Mouse (Mus musculus) neural tube, embryonic 14.5 days (tissue): ENCODE measurements at regions not wholly inside any gene's neighbourhood (a gene's known extent, or its start where the extent isn't known, plus 50 kb on each side); places are given as distances from the start of the nearest gene placed in this dataset.

Experiments used
- ATAC-seq: fragments of 200-750 bp; cut with Nextera tagmentation; 2 replicates; pipeline ENCODE4 v1.8.0; 2017; ENCODE audit warnings: low read depth, mild to moderate bottlenecking, moderate TSS enrichment, moderate library complexity
- H3K27ac ChIP-seq: fragments of 300-500 bp; sonication (generic); 2 replicates; pipeline ENCODE4 v1.5.1; 2014; ENCODE audit warnings: low read depth, mild to moderate bottlenecking, control low read depth, low read length, moderate library complexity, mixed read lengths
- H3K27me3 ChIP-seq: fragments of 300-500 bp; sonication (generic); 2 replicates; pipeline ENCODE4 v1.6.1; 2014; ENCODE audit warnings: low read length; ENCODE audit not compliant: control insufficient read depth, insufficient read depth
- H3K36me3 ChIP-seq: fragments of 300-500 bp; sonication (generic); 2 replicates; pipeline ENCODE4 v1.6.1; 2014; ENCODE audit warnings: low read length, mixed read lengths; ENCODE audit not compliant: control insufficient read depth, insufficient read depth
- H3K4me1 ChIP-seq: fragments of 300-500 bp; sonication (generic); 2 replicates; pipeline ENCODE4 v1.6.1; 2014; ENCODE audit warnings: low read length; ENCODE audit not compliant: control insufficient read depth, insufficient read depth
- H3K4me2 ChIP-seq: fragments of 300-500 bp; sonication (generic); 2 replicates; pipeline ENCODE4 v1.6.1; 2014; ENCODE audit warnings: mild to moderate bottlenecking, low read depth, low read length, control low read depth
- H3K4me3 ChIP-seq: fragments of 300-500 bp; sonication (generic); 2 replicates; pipeline ENCODE4 v1.5.1; 2014; ENCODE audit warnings: low read depth, low read length, control low read depth, mixed read lengths
- H3K9ac ChIP-seq: fragments of 300-500 bp; sonication (generic); replicated peaks from 2 replicates; pipeline ENCODE4 v1.6.1; 2014; ENCODE audit warnings: low read depth, mild to moderate bottlenecking, control low read depth, low read length, mixed read lengths
- H3K9me3 ChIP-seq: fragments of 300-500 bp; sonication (generic); 2 replicates; pipeline ENCODE4 v1.6.1; 2016; ENCODE audit warnings: low read length; ENCODE audit not compliant: control insufficient read depth
- WGBS: fragments of 180-500 bp; shearing (Covaris S2); extraction: QIAGEN DNeasy Blood & Tissue Kit; methylation state at CpG from one replicate; pipeline ENCODE4 v1.1.7; 2014; 5-methylcytosine and 5-hydroxymethylcytosine counted together

GRCm38 (mm10) chr3:151117583-151118041, 320.1 kb upstream of the Adgrl4 start:
- WGBS: 44% methylated on average over 3 of the region's 3 CpGs
- H3K4me2 ChIP-seq: no peak overlapping the region

DNA sequence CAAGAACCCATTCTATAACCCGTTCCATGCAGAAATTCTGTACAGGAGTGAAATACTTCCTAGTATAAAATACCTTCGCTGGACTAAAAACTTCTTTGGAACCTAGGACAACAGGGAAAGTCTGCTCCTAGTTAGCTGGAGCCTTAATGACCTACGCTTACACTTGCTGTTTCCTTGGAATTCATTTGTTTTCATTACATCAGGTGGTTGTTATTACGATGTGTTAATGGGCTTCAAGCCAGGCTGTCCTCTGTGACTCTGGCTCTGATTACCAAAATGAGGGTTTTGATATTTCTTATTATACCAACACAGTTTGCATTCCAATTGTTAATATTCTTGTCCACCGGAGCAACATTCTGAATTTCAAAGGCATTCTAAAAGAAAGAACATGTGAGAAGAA, 313.6 kb upstream of the Adgrl4 start:
- Histone ChIP-seq H3K27ac (no peak overlapping the region), H3K4me3 (no peak overlapping the region), H3K4me2 (no peak overlapping the region), H3K4me1 (no peaks in the 10 kb centered on the region), H3K9me3 (no peaks in the 10 kb centered on the region), H3K9ac (no peak overlapping the region), H3K36me3 (no peaks in the 10 kb centered on the region), H3K27me3 (no peaks in the 10 kb centered on the region)
- no peak for ATAC-seq
- WGBS: 71% methylated on average over 5 of the region's 5 CpGs

More at GRCm38 (mm10) chr3:151117583-151118041, 320.1 kb upstream of the Adgrl4 start:
- Histone ChIP-seq H3K36me3 (no peaks in the 10 kb centered on the region), H3K9ac (no peak overlapping the region), H3K4me1 (no peaks in the 10 kb centered on the region), H3K4me3 (no peak overlapping the region), H3K27me3 (no peaks in the 10 kb centered on the region), H3K27ac (no peak overlapping the region), H3K9me3 (no peaks in the 10 kb centered on the region)
- no peak for ATAC-seq

- H3K27me3 ChIP-seq: no peaks in the 10 kb centered on the region
- H3K27ac ChIP-seq: no peak overlapping the region
- H3K36me3 ChIP-seq: no peaks in the 10 kb centered on the region
- WGBS: 91% methylated on average over 2 of the region's 2 CpGs
- H3K4me2 ChIP-seq: no peak overlapping the region
- ATAC-seq: no peak
- no peak overlapping the region for H3K4me3 ChIP-seq
- no peaks in the 10 kb centered on the region for H3K9me3 ChIP-seq
- no peaks in the 10 kb centered on the region for H3K4me1 ChIP-seq
- H3K9ac ChIP-seq: no peak overlapping the region
These were observed 290.8 kb upstream of the Adgrl4 start for GRCm38 (mm10) chr3:151146889-151147288.

GRCm38 (mm10) chr3:151153340-151153739, 284.3 kb upstream of the Adgrl4 start:
- WGBS: 40% methylated on average over 4 of the region's 4 CpGs
- Histone ChIP-seq H3K4me3 (no peak overlapping the region), H3K4me1 (no peaks in the 10 kb centered on the region), H3K9ac (no peak overlapping the region), H3K4me2 (no peak overlapping the region), H3K27me3 (no peaks in the 10 kb centered on the region), H3K27ac (no peak overlapping the region), H3K36me3 (no peaks in the 10 kb centered on the region), H3K9me3 (no peaks in the 10 kb centered on the region)
- ATAC-seq: peak; percentile 74; the same call in 1 of the 2 replicates

DNA sequence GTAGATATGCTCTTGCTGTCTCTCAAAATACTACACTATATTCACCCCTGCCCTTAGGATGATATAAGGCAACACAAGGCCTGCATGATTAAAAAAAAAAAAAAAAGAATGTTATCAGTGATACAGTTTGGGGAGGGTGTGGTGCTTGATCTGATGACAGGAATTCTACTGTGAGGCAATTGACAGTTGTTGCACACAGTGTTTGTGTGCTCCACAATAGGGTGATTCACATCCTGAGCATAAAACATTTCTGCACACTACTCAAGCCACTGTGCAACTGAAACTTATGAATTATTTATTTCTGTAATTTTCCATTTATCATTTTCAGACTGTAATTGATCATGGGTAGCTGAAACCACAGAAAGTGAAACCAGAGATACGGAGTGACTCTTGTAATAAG, 277.2 kb upstream of the Adgrl4 start:
- H3K9ac ChIP-seq: no peak overlapping the region
- H3K4me2 ChIP-seq: no peak overlapping the region
- no peaks in the 10 kb centered on the region for H3K9me3 ChIP-seq
- H3K27me3 ChIP-seq: no peaks in the 10 kb centered on the region
- 63% methylated on average over 1 of the region's 1 CpGs for WGBS
- H3K4me3 ChIP-seq: no peak overlapping the region
- H3K27ac ChIP-seq: no peak overlapping the region
- ATAC-seq: peak; percentile 41; the same call in 1 of the 2 replicates
- H3K36me3 ChIP-seq: no peaks in the 10 kb centered on the region
- no peaks in the 10 kb centered on the region for H3K4me1 ChIP-seq

- H3K4me3 ChIP-seq: no peak overlapping the region
- H3K4me1 ChIP-seq: no peaks in the 10 kb centered on the region
- no peak for ATAC-seq
- H3K9ac ChIP-seq: no peak overlapping the region
- 48% methylated on average over 2 of the region's 2 CpGs for WGBS
- no peak overlapping the region for H3K4me2 ChIP-seq
- no peak overlapping the region for H3K27ac ChIP-seq
- no peaks in the 10 kb centered on the region for H3K36me3 ChIP-seq
- no peaks in the 10 kb centered on the region for H3K27me3 ChIP-seq
- no peaks in the 10 kb centered on the region for H3K9me3 ChIP-seq
These were observed 255.6 kb upstream of the Adgrl4 start for GRCm38 (mm10) chr3:151182132-151182531.

DNA sequence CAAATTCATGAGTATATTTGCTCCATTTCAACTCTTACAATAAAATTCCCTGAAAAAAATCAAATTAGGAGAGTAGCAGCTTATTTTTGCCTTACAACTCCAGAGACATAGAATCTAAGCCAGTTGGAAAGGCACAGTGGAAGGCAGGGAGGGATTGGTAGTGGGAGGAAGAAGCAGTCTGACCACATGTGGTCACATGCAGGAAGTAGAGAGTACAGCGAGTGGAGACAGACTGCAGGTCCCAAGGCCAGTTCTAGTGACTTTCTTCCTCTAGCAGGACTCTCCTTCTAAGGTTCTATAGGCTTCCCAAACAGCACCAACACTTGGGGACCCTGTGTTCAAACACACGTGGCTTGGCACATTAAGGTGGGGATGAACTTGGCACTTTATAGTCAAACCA, 245.6 kb upstream of the Adgrl4 start:
- no peak for ATAC-seq
- H3K9ac ChIP-seq: no peak overlapping the region

GRCm38 (mm10) chr3:151210978-151211377, 226.7 kb upstream of the Adgrl4 start:
- 84% methylated on average over 4 of the region's 4 CpGs for WGBS
- H3K9ac ChIP-seq: no peak overlapping the region
- H3K27ac ChIP-seq: no peak overlapping the region
- no peak for ATAC-seq
- H3K9me3 ChIP-seq: no peaks in the 10 kb centered on the region
- H3K4me1 ChIP-seq: no peaks in the 10 kb centered on the region
- H3K36me3 ChIP-seq: no peaks in the 10 kb centered on the region
- H3K27me3 ChIP-seq: no peaks in the 10 kb centered on the region
- H3K4me2 ChIP-seq: no peak overlapping the region
- no peak overlapping the region for H3K4me3 ChIP-seq

More for the DNA sequence above, 245.6 kb upstream of the Adgrl4 start:
- H3K27ac ChIP-seq: no peak overlapping the region
- H3K36me3 ChIP-seq: no peaks in the 10 kb centered on the region
- no peaks in the 10 kb centered on the region for H3K27me3 ChIP-seq
- H3K4me1 ChIP-seq: no peaks in the 10 kb centered on the region
- H3K9me3 ChIP-seq: no peaks in the 10 kb centered on the region
- H3K4me3 ChIP-seq: no peak overlapping the region
- H3K4me2 ChIP-seq: no peak overlapping the region
- 78% methylated on average over 2 of the region's 2 CpGs for WGBS

DNA sequence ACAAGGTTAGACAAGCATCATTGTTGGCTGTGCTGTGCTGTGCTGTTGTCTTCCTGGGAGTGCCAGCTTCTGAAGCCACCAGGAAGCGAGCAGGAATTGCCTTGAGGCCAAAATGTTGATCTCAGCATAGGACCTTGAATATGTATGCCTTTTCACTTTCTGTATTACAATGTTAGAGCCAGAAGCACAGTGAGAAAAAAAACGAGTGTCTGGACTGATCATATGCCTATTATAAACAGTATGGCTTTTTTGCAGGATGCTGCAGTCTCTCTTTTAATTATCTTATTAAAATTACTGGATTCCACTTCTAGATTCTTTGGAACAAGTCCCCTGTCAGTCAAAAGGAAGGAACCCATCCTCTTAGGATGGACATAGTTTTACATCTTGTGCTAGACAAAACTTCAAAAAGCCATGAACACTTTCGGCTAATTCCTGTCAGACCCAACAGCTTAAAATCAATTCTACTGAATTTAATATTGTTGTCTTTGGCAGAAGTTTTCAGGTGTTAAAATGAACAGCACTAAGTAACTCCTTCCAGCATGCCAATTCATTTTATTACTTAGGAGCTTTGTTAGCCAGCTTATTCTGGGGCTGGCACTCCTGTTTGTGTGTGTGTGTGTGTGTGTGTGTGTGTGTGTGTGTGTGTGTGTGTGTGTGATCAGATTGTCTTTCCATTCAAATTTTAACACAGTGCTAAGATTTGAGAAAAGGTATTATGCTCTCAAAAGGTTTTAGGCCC, 220.8 kb upstream of the Adgrl4 start:
- H3K36me3 ChIP-seq: no peaks in the 10 kb centered on the region
- H3K4me2 ChIP-seq: no peak overlapping the region
- 76% methylated on average over 3 of the region's 3 CpGs for WGBS
- no peak for ATAC-seq
- no peak overlapping the region for H3K4me3 ChIP-seq
- H3K4me1 ChIP-seq: no peaks in the 10 kb centered on the region
- no peaks in the 10 kb centered on the region for H3K9me3 ChIP-seq
- no peak overlapping the region for H3K9ac ChIP-seq
- H3K27me3 ChIP-seq: no peaks in the 10 kb centered on the region
- H3K27ac ChIP-seq: no peak overlapping the region
